Mouse (Mus musculus) ES-E14 (cell line): ENCODE measurements around the gene Tbc1d22b.

Experiments used
- CHD2 ChIP-seq: IDR thresholded peaks from 2 replicates; pipeline ENCODE4 v1.6.1; 2014; ENCODE audit warnings: mild to moderate bottlenecking, low read depth, low read length, inconsistent platforms
- MAFK ChIP-seq: IDR thresholded peaks from 2 replicates; pipeline ENCODE4 v1.6.1; 2014; ENCODE audit warnings: mild to moderate bottlenecking, low read depth, low read length, inconsistent platforms; ENCODE audit not compliant: insufficient read depth
- ZC3H11A ChIP-seq: IDR thresholded peaks from 2 replicates; pipeline ENCODE4 v1.6.1; 2012; ENCODE audit warnings: low read depth, mild to moderate bottlenecking, inconsistent platforms, low read length, borderline replicate concordance

DNA sequence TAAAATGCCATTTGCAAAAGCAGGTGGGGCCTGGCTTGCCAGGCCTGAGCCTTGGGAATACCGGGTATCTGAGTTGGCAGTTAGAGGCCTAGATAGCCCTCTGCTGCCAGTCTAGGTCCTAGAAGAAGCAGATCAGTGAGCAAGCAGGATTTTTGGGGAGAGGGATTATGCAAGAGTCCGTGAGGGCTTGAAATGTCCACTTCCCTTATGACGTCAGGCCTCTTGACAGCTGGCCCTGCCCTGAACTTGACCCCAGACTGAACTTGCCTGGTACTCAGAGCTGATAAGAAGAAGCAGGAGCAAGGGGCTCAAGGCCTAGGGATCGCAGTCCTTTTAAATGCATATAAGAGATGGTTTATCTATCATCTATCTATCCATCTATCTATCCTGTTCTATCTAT lies 51.8 kb downstream of the Tbc1d22b start:
- TF ChIP-seq CHD2 (no peak), MAFK (no peak), ZC3H11A (no peak)
